ENCODE assay signal across 10 mouse cellular contexts in genomic region chr7:30586455-30587020, GRCm38 (mm10). TPM values are rescaled to one million over a fixed set of nuclear protein-coding genes. Genes with fewer than 3 reads are reported as not detected.
A peak's percentile ranks its signal among the peaks of the same experiment; 100 is the strongest.
DNase-seq lines count a peak whose midpoint lies in the region; ATAC-seq and TF ChIP-seq lines count a peak whose summit lies in the region.
"Had no signal": no experiment of that assay in that cellular context is flagged by ENCODE, and none has a peak within 500 bp of the region (broad histone marks: within the 10 kb centered on the region; RNA-seq: fewer than 3 reads in every experiment).

No protein-coding gene starts in this region.

- no peaks in the 10 kb centered on the region for H3K9me3 ChIP-seq in heart, postnatal 0 days (replicated peaks; ENCODE audit: control insufficient read depth, low read length)
- no peaks in the 10 kb centered on the region for H3K9me3 ChIP-seq in embryonic facial prominence, embryonic 12.5 days
- H3K9me3 ChIP-seq in hindbrain, embryonic 14.5 days (ENCODE audit: control insufficient read depth, low read length) = no peaks in the 10 kb centered on the region
- no peaks in the 10 kb centered on the region for H3K9me3 ChIP-seq in midbrain, embryonic 15.5 days

- no peak for TF ChIP-seq EP300 in heart, postnatal 0 days (IDR thresholded peaks at IDR 0.05; ENCODE audit: low read depth)

- H3K4me2 ChIP-seq in heart, postnatal 0 days (ENCODE audit: low read depth, low read length) = no peak overlapping the region
- H3K4me2 ChIP-seq in embryonic facial prominence, embryonic 12.5 days (replicated peaks) = peak overlapping the region; percentile 83
- peak overlapping the region; percentile 93 for H3K4me2 ChIP-seq in hindbrain, embryonic 14.5 days (replicated peaks)
- peak overlapping the region; percentile 86 for H3K4me2 ChIP-seq in midbrain, embryonic 15.5 days

- H3K36me3 ChIP-seq in heart, postnatal 0 days (replicated peaks; ENCODE audit: control insufficient read depth, insufficient read depth, low read length) = peaks cover 45% of the 10 kb centered on the region
- H3K36me3 ChIP-seq in embryonic facial prominence, embryonic 12.5 days = peaks cover 51% of the 10 kb centered on the region
- H3K36me3 ChIP-seq in hindbrain, embryonic 14.5 days (replicated peaks; ENCODE audit: control insufficient read depth, insufficient read depth) = peaks cover 53% of the 10 kb centered on the region
- peaks cover 38% of the 10 kb centered on the region for H3K36me3 ChIP-seq in midbrain, embryonic 15.5 days (replicated peaks)

- TF ChIP-seq CTCF in heart, postnatal 0 days (IDR thresholded peaks at IDR 0.05; ENCODE audit: low read depth) = no peak

- 89% methylated on average over 28 of the region's 28 CpGs for WGBS in heart, postnatal 0 days
- 86% methylated on average over 28 of the region's 28 CpGs for WGBS in embryonic facial prominence, embryonic 12.5 days
- WGBS in hindbrain, embryonic 14.5 days = 91% methylated on average over 28 of the region's 28 CpGs
- WGBS in midbrain, embryonic 15.5 days = 90% methylated on average over 28 of the region's 28 CpGs

- peaks cover 14% of the 10 kb centered on the region for H3K4me1 ChIP-seq in heart, postnatal 0 days (ENCODE audit: control insufficient read depth, insufficient read depth)
- H3K4me1 ChIP-seq in embryonic facial prominence, embryonic 12.5 days = peaks cover 19% of the 10 kb centered on the region
- H3K4me1 ChIP-seq in hindbrain, embryonic 14.5 days (replicated peaks; ENCODE audit: control insufficient read depth, insufficient read depth, low read length) = peaks cover 10% of the 10 kb centered on the region
- H3K4me1 ChIP-seq in midbrain, embryonic 15.5 days = peaks cover 21% of the 10 kb centered on the region

- DNase-seq in heart, postnatal 0 days (ENCODE audit: low spot score) = no peak
- no peak for DNase-seq in heart, adult 18-20 months
- no peak for DNase-seq in hindbrain, embryonic 14.5 days (ENCODE audit: low spot score)
- no peak for DNase-seq in embryo, embryonic 10.5 days (ENCODE audit: low spot score)
- DNase-seq in lung, postnatal 25 days (ENCODE audit: low spot score) = no peak
- DNase-seq in embryo, embryonic 10 days (ENCODE audit: low spot score) = no peak

- ATAC-seq in heart, postnatal 0 days (ENCODE audit: insufficient read depth, low read depth) = no peak
- ATAC-seq in embryonic facial prominence, embryonic 12.5 days (ENCODE audit: insufficient number of reproducible peaks, insufficient read depth, low FRiP score, low TSS enrichment) = no peak
- ATAC-seq in hindbrain, embryonic 14.5 days (ENCODE audit: low FRiP score) = no peak
- ATAC-seq in midbrain, embryonic 15.5 days (replicated peaks) = no peak
- ATAC-seq: Patski had no signal

- H3K9ac ChIP-seq in heart, postnatal 0 days (replicated peaks; ENCODE audit: low read depth, low read length) = 0 out of 2 replicates have a peak overlapping the region, but pooled peaks have one; percentile 98
- H3K9ac ChIP-seq in embryonic facial prominence, embryonic 12.5 days = peak overlapping the region; percentile 99; the same call in 1 of the 2 replicates
- peak overlapping the region; percentile 98; the same call in 1 of the 2 replicates for H3K9ac ChIP-seq in hindbrain, embryonic 14.5 days
- no peak overlapping the region for H3K9ac ChIP-seq in midbrain, embryonic 15.5 days

- H3K4me3 ChIP-seq in heart, postnatal 0 days (ENCODE audit: low read depth, low read length) = no peak overlapping the region
- H3K4me3 ChIP-seq in embryonic facial prominence, embryonic 12.5 days = peak overlapping the region; percentile 99; the same call in 1 of the 2 replicates
- H3K4me3 ChIP-seq in hindbrain, embryonic 14.5 days (replicated peaks; ENCODE audit: low read length) = peak overlapping the region; percentile 85
- peak overlapping the region; percentile 57; the same call in 1 of the 2 replicates for H3K4me3 ChIP-seq in midbrain, embryonic 15.5 days

- H3K27me3 ChIP-seq in heart, postnatal 0 days (ENCODE audit: control insufficient read depth, insufficient read depth, low read length) = no peaks in the 10 kb centered on the region
- no peaks in the 10 kb centered on the region for H3K27me3 ChIP-seq in embryonic facial prominence, embryonic 12.5 days
- H3K27me3 ChIP-seq in hindbrain, embryonic 14.5 days (ENCODE audit: control insufficient read depth, insufficient read depth, low read length) = no peaks in the 10 kb centered on the region
- no peaks in the 10 kb centered on the region for H3K27me3 ChIP-seq in midbrain, embryonic 15.5 days (replicated peaks)
- H3K27me3 ChIP-seq: Patski had no signal

- no peak overlapping the region for H3K27ac ChIP-seq in heart, postnatal 0 days (ENCODE audit: low read depth)
- H3K27ac ChIP-seq in embryonic facial prominence, embryonic 12.5 days = no peak overlapping the region
- H3K27ac ChIP-seq in hindbrain, embryonic 14.5 days = no peak overlapping the region
- no peak overlapping the region for H3K27ac ChIP-seq in midbrain, embryonic 15.5 days

RNA-seq across cellular contexts. Expression of gene Kmt2b, which starts 2.0 kb away (rescaled TPM):
- 12.1 and 13.4 TPM in 2 replicates for total RNA-seq in heart, postnatal 0 days (2014; rRNA removed; ENCODE audit: low replicate concordance)
- 2.9 and 3.2 TPM in 2 replicates for polyA plus RNA-seq in heart, postnatal 0 days (2015; fragmentation: Nextera tagmentation; extraction: Ambion mirVana)
- 10 to 100 TPM; 13.6 to 18.3 TPM for total RNA-seq in heart, adult 18-20 months (2021)
- polyA plus RNA-seq in embryonic facial prominence, embryonic 12.5 days (2016; fragmentation: Nextera tagmentation; extraction: Ambion mirVana) = 11.6 and 12.6 TPM in 2 replicates
- polyA plus RNA-seq in hindbrain, embryonic 14.5 days (2014; fragmentation: Nextera tagmentation; extraction: Ambion mirVana) = 11.4 and 12.9 TPM in 2 replicates
- 12.1 and 12.3 TPM in 2 replicates for polyA plus RNA-seq in midbrain, embryonic 15.5 days (2015; fragmentation: Nextera tagmentation; extraction: Ambion mirVana)

RNA-seq across cellular contexts. Expression of gene Zbtb32, which starts 12.2 kb away (rescaled TPM):
- not detected in 2 replicates for total RNA-seq in heart, postnatal 0 days (2014; rRNA removed; ENCODE audit: low replicate concordance)
- 0.11 and 0.27 TPM in 2 replicates for polyA plus RNA-seq in heart, postnatal 0 days (2015; fragmentation: Nextera tagmentation; extraction: Ambion mirVana)
- total RNA-seq in heart, adult 18-20 months (2021) = under 1 TPM in 1 of 2 experiments, not detected in 1; 0.21 TPM
- polyA plus RNA-seq in embryonic facial prominence, embryonic 12.5 days (2016; fragmentation: Nextera tagmentation; extraction: Ambion mirVana) = 0.17 and 0.19 TPM in 2 replicates
- 0.35 and 0.42 TPM in 2 replicates for polyA plus RNA-seq in hindbrain, embryonic 14.5 days (2014; fragmentation: Nextera tagmentation; extraction: Ambion mirVana)
- 0.36 and 0.41 TPM in 2 replicates for polyA plus RNA-seq in midbrain, embryonic 15.5 days (2015; fragmentation: Nextera tagmentation; extraction: Ambion mirVana)
- total RNA-seq: hematopoietic stem cell, adult 5-6 weeks had no signal

RNA-seq across cellular contexts. Expression of gene Igflr1, which starts 21.3 kb away (rescaled TPM):
- total RNA-seq in heart, postnatal 0 days (2014; rRNA removed; ENCODE audit: low replicate concordance) = 0.54 and 3.3 TPM in 2 replicates
- 0.94 and 1.9 TPM in 2 replicates for polyA plus RNA-seq in heart, postnatal 0 days (2015; fragmentation: Nextera tagmentation; extraction: Ambion mirVana)
- under 1 TPM; 0.50 to 0.77 TPM for total RNA-seq in heart, adult 18-20 months (2021)
- 4.1 and 5.5 TPM in 2 replicates for polyA plus RNA-seq in embryonic facial prominence, embryonic 12.5 days (2016; fragmentation: Nextera tagmentation; extraction: Ambion mirVana)
- 2.2 and 3.1 TPM in 2 replicates for polyA plus RNA-seq in hindbrain, embryonic 14.5 days (2014; fragmentation: Nextera tagmentation; extraction: Ambion mirVana)
- 8.0 and 8.1 TPM in 2 replicates for polyA plus RNA-seq in midbrain, embryonic 15.5 days (2015; fragmentation: Nextera tagmentation; extraction: Ambion mirVana)
- total RNA-seq: hematopoietic stem cell, adult 5-6 weeks had no signal

RNA-seq across cellular contexts. Expression of gene Psenen, which starts 23.1 kb away (rescaled TPM):
- 106 and 130 TPM in 2 replicates for total RNA-seq in heart, postnatal 0 days (2014; rRNA removed; ENCODE audit: low replicate concordance)
- 130 and 133 TPM in 2 replicates for polyA plus RNA-seq in heart, postnatal 0 days (2015; fragmentation: Nextera tagmentation; extraction: Ambion mirVana)
- total RNA-seq in heart, adult 18-20 months (2021) = 10 to 100 TPM; 80.1 to 84.4 TPM
- polyA plus RNA-seq in embryonic facial prominence, embryonic 12.5 days (2016; fragmentation: Nextera tagmentation; extraction: Ambion mirVana) = 132 and 138 TPM in 2 replicates
- 109 and 118 TPM in 2 replicates for polyA plus RNA-seq in hindbrain, embryonic 14.5 days (2014; fragmentation: Nextera tagmentation; extraction: Ambion mirVana)
- 121 and 123 TPM in 2 replicates for polyA plus RNA-seq in midbrain, embryonic 15.5 days (2015; fragmentation: Nextera tagmentation; extraction: Ambion mirVana)

RNA-seq across cellular contexts. Expression of gene Gm49396, which starts 23.4 kb away (rescaled TPM):
- 0.08 and 0.61 TPM in 2 replicates for total RNA-seq in heart, postnatal 0 days (2014; rRNA removed; ENCODE audit: low replicate concordance)
- polyA plus RNA-seq in heart, postnatal 0 days (2015; fragmentation: Nextera tagmentation; extraction: Ambion mirVana) = 3.0 and 3.4 TPM in 2 replicates
- total RNA-seq in heart, adult 18-20 months (2021) = 1 to 10 TPM in 1 of 2 experiments, under 1 TPM in 1; 0.35 to 1.1 TPM
- polyA plus RNA-seq in embryonic facial prominence, embryonic 12.5 days (2016; fragmentation: Nextera tagmentation; extraction: Ambion mirVana) = 16.5 and 17.4 TPM in 2 replicates
- polyA plus RNA-seq in hindbrain, embryonic 14.5 days (2014; fragmentation: Nextera tagmentation; extraction: Ambion mirVana) = 6.5 and 9.2 TPM in 2 replicates
- 18.5 and 20.7 TPM in 2 replicates for polyA plus RNA-seq in midbrain, embryonic 15.5 days (2015; fragmentation: Nextera tagmentation; extraction: Ambion mirVana)
